Mouse (Mus musculus): ENCODE results near the gene Tssk4. TPM values are rescaled to one million over a fixed set of nuclear protein-coding genes. Genes with fewer than 3 reads are reported as not detected.

The Tssk4 gene
- polyA plus RNA-seq, 1 experiment from 2014 or later, result 1.0 TPM

GRCm38 (mm10) chr14:55644261-55644888, 5.6 kb upstream of the Tssk4 start:
- Histone ChIP-seq H3K9me3 (no peaks in the 10 kb centered on the region), H3K36me3 (peaks cover 35% of the 10 kb centered on the region), H3K9ac (peak overlapping the region; percentile 98), H3K4me1 (peaks cover 23% of the 10 kb centered on the region), H3K4me2 (peak overlapping the region; percentile 71), H3K27me3 (no peaks in the 10 kb centered on the region), H3K4me3 (peak overlapping the region; percentile 98), H3K27ac (peak overlapping the region; percentile 96)
- WGBS, result 27% methylated on average over 17 of the region's 17 CpGs
- ATAC-seq (ENCODE audit: insufficient number of reproducible peaks, low FRiP score, low TSS enrichment, low read depth), result no peak

DNA sequence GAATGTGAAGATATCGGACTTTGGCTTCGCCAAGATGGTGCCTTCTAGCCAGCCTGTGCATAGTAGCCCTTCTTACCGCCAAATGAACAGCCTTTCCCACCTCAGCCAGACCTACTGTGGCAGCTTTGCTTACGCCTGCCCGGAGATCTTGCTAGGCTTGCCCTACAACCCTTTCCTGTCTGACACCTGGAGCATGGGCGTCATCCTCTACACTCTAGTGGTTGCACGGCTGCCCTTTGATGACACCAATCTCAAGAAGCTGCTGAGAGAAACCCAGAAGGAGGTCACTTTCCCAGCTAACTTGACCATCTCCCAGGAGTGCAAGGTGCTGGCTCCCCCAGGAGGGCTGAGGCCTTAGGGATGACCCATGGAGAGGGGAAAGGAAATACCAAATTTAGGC, 1.5 kb downstream of the Tssk4 start:
- H3K9me3 ChIP-seq, result no peaks in the 10 kb centered on the region
- WGBS, result 76% methylated on average over 7 of the region's 7 CpGs

GRCm38 (mm10) chr14:55656935-55657334, 7.0 kb downstream of the Tssk4 start:
- H3K36me3 ChIP-seq, result peaks cover 18% of the 10 kb centered on the region
- H3K4me3 ChIP-seq, result no peak overlapping the region
- no peak for ATAC-seq (ENCODE audit: insufficient number of reproducible peaks, low FRiP score, low TSS enrichment, low read depth)
- no peaks in the 10 kb centered on the region for H3K27me3 ChIP-seq
- H3K27ac ChIP-seq, result no peak overlapping the region
- 85% methylated on average over 3 of the region's 3 CpGs for WGBS
- H3K4me1 ChIP-seq, result peaks cover 16% of the 10 kb centered on the region
- H3K4me2 ChIP-seq, result no peak overlapping the region
- no peaks in the 10 kb centered on the region for H3K9me3 ChIP-seq
- no peak overlapping the region for H3K9ac ChIP-seq

More for the DNA sequence above, 1.5 kb downstream of the Tssk4 start:
- H3K36me3 ChIP-seq, result peaks cover 8% of the 10 kb centered on the region; the same call in 1 of the 2 replicates
- H3K27ac ChIP-seq, result no peak overlapping the region
- H3K9ac ChIP-seq, result no peak overlapping the region
- no peak overlapping the region for H3K4me2 ChIP-seq
- H3K4me1 ChIP-seq, result 0 out of 2 replicates have a peak, but pooled peaks cover 3% of the 10 kb centered on the region
- H3K27me3 ChIP-seq, result no peaks in the 10 kb centered on the region
- no peak for ATAC-seq (ENCODE audit: insufficient number of reproducible peaks, low FRiP score, low TSS enrichment, low read depth)
- H3K4me3 ChIP-seq, result no peak overlapping the region

- H3K9ac ChIP-seq, result no peak overlapping the region
- no peak for ATAC-seq (ENCODE audit: insufficient number of reproducible peaks, low FRiP score, low TSS enrichment, low read depth)
- H3K9me3 ChIP-seq, result no peaks in the 10 kb centered on the region
- no peaks in the 10 kb centered on the region for H3K27me3 ChIP-seq
- H3K4me2 ChIP-seq, result no peak overlapping the region
- H3K36me3 ChIP-seq, result peaks cover 27% of the 10 kb centered on the region
- H3K4me3 ChIP-seq, result no peak overlapping the region
- peaks cover 13% of the 10 kb centered on the region for H3K4me1 ChIP-seq
- no peak overlapping the region for H3K27ac ChIP-seq
- 93% methylated on average over 5 of the region's 5 CpGs for WGBS
Observed at GRCm38 (mm10) chr14:55658011-55658410, 8.0 kb downstream of the Tssk4 start.

DNA sequence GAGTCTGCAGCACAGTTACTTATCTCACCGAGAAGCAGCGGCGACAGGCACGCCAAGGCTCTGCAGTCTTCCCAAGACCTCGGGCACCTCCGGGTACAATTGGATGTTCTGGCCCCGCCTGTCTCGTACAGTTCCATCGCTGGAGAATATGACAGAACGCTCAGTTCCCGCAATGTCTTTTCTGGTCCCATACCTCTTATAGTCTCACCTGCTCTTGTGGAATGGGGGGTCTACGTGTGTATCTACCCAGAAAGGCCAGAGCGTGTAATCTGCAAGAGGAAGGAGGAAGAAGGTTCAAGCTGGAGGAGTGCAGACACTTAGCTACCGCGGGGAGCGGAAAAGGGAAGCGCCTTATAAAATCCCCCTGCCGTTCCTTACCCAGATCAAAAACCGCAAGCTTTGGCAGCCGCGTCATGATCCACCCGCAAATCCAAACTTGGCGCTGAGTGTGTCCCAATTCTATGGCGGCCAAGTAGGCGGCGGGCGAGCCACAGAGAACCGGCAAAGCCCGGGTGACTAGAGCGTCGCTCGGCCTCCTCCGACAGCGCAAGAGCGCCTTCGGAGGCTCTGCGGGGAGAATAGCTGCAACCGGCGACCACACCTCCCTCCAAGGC, 10.1 kb downstream of the Tssk4 start, which contains the start of gene Mdp1:
Mdp1 (minus strand) TSS at position 549 of the 614 bp plus-strand sequence.
- Histone ChIP-seq H3K9ac (peak within 1 kb of the TSS; percentile 76), H3K4me1 (peaks cover 13% of the 10 kb centered on the region), H3K4me3 (peak within 1 kb of the TSS; percentile 71), H3K27me3 (no peaks in the 10 kb centered on the region), H3K36me3 (peaks cover 37% of the 10 kb centered on the region), H3K4me2 (peak within 1 kb of the TSS; percentile 54), H3K9me3 (no peaks in the 10 kb centered on the region), H3K27ac (peak within 1 kb of the TSS; percentile 87)
- under 1% methylated on average over 39 of the region's 39 CpGs for WGBS
- ATAC-seq (ENCODE audit: insufficient number of reproducible peaks, low FRiP score, low TSS enrichment, low read depth), result peak; percentile 89

DNA sequence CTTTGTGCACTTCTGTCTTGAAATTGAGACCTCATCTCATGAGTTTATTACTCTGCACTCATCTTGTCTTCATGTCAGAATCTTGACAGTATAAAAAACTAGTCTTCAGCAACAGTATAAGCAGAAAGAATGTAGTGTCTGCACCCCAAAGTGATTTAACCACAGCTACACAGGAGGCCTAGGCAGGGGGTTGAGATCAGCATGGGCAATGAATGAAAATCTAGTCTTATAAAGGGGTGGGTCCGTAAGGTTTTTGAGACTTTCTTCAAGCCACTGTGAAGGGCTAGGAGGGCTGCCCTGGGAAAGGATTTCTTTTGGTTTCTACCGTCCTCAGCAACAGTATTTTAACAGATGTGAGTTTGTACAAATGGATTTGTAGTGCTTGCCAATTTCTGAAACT, 10.7 kb downstream of the Tssk4 start:
- H3K4me1 ChIP-seq, result peaks cover 13% of the 10 kb centered on the region
- H3K36me3 ChIP-seq, result peaks cover 38% of the 10 kb centered on the region
- H3K9ac ChIP-seq, result no peak overlapping the region
- ATAC-seq (ENCODE audit: insufficient number of reproducible peaks, low FRiP score, low TSS enrichment, low read depth), result no peak
- 30% methylated on average over 2 of the region's 2 CpGs for WGBS
- H3K4me3 ChIP-seq, result peak overlapping the region; percentile 71
- peak overlapping the region; percentile 59 for H3K27ac ChIP-seq
- peak overlapping the region; percentile 54 for H3K4me2 ChIP-seq
- H3K27me3 ChIP-seq, result no peaks in the 10 kb centered on the region
- H3K9me3 ChIP-seq, result no peaks in the 10 kb centered on the region

DNA sequence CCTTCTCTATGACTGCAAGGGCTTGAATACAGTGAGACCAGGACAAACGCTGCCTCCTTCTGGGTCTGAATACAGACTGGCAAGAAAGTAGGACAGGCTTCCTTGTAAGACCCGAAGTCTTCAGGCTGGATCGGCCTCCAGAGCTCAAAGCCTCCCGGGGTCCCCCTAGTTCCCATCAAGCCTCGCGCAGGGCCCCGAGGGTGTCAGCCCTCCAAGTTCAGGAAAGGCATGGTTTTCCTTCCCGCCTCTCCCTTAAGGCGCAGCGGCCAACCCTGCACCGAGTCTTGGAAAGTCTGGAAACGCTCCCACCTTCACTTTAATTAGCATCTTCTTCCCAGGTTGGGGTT, 21.5 kb downstream of the Tssk4 start:
- H3K9me3 ChIP-seq, result no peaks in the 10 kb centered on the region
- H3K9ac ChIP-seq, result peak overlapping the region; percentile 76
- no peak for ATAC-seq (ENCODE audit: insufficient number of reproducible peaks, low FRiP score, low TSS enrichment, low read depth)
- peaks cover 16% of the 10 kb centered on the region for H3K4me1 ChIP-seq
- peak overlapping the region; percentile 83 for H3K4me3 ChIP-seq
- H3K4me2 ChIP-seq, result peak overlapping the region; percentile 74
- H3K36me3 ChIP-seq, result peaks cover 31% of the 10 kb centered on the region
- peak overlapping the region; percentile 95 for H3K27ac ChIP-seq
- H3K27me3 ChIP-seq, result no peaks in the 10 kb centered on the region
- WGBS, result 0% methylated on average over 12 of the region's 12 CpGs

DNA sequence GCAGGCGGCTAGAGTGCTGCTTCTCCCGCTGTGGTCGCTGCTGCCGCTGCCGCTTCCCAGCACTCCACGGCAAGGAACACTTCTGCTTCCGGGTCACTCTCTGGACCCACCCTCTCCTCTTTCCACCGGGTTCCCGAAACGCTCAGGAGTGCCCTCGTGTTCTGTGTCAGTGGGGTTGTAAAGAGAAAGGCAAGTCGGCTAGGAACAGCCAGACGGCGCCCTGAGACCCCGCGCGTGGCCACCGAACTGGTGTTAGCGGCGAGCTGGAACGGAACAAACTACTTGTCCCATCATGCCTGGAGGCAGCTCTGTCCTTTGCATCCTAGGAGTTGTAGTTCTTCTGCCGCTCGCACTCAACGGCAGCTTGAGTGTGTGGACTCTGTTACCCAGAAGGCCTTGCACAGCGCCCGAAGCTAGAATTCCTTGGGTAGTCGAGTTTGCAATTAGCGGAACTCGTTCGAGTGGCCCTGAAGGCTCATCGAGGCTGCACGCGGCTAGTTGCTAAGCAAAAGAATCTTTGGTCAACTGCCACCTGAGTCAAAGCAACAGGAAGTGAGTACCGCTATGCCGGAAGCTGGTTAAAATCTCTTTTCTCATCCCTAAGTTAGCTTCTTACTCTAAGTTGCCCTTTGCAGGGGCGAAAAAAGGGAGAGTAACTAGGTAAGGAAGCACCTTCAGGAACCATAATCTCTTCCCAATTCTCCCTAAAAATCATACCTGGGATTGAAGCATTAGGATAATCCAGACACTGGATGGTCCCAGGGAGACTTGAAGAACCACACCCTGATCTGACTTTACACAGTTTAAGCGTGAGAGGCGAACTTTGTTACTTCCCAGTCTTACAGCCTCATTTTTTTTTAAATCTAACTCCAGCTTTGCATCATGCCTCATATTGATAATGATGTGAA, 22.1 kb downstream of the Tssk4 start, which contains the start of the genes Gmpr2 and Nedd8:
Gmpr2 (plus strand) TSS at position 109 of the 908 bp plus-strand sequence.
Nedd8 (minus strand) TSS at position 292 of the 908 bp plus-strand sequence.
- H3K27me3 ChIP-seq, result no peaks in the 10 kb centered on the region
- peak within 1 kb of the TSS; percentile 83 for H3K4me3 ChIP-seq
- no peaks in the 10 kb centered on the region for H3K9me3 ChIP-seq
- H3K27ac ChIP-seq, result peak within 1 kb of the TSS; percentile 95
- peak; percentile 96 for ATAC-seq (ENCODE audit: insufficient number of reproducible peaks, low FRiP score, low TSS enrichment, low read depth)
- H3K4me1 ChIP-seq, result peaks cover 16% of the 10 kb centered on the region
- peaks cover 32% of the 10 kb centered on the region for H3K36me3 ChIP-seq
- H3K4me2 ChIP-seq, result peak within 1 kb of the TSS; percentile 74
- peak within 1 kb of the TSS; percentile 76 for H3K9ac ChIP-seq
- WGBS, result under 1% methylated on average over 38 of the region's 38 CpGs

GRCm38 (mm10) chr14:55672741-55673060, 22.7 kb downstream of the Tssk4 start:
- no peaks in the 10 kb centered on the region for H3K9me3 ChIP-seq
- H3K9ac ChIP-seq, result peak overlapping the region; percentile 58
- H3K36me3 ChIP-seq, result peaks cover 38% of the 10 kb centered on the region
- H3K27ac ChIP-seq, result 0 out of 2 replicates have a peak overlapping the region, but pooled peaks have one; percentile 95
- no peak for ATAC-seq (ENCODE audit: insufficient number of reproducible peaks, low FRiP score, low TSS enrichment, low read depth)
- no peaks in the 10 kb centered on the region for H3K27me3 ChIP-seq
- WGBS, result 75% methylated on average over 7 of the region's 7 CpGs
- peaks cover 16% of the 10 kb centered on the region for H3K4me1 ChIP-seq
- peak overlapping the region; percentile 83 for H3K4me3 ChIP-seq
- H3K4me2 ChIP-seq, result peak overlapping the region; percentile 74

- peaks cover 60% of the 10 kb centered on the region for H3K36me3 ChIP-seq
- peaks cover 13% of the 10 kb centered on the region for H3K4me1 ChIP-seq
- 82% methylated on average over 4 of the region's 4 CpGs for WGBS
- H3K9me3 ChIP-seq, result no peaks in the 10 kb centered on the region
- ATAC-seq (ENCODE audit: insufficient number of reproducible peaks, low FRiP score, low TSS enrichment, low read depth), result no peak
- no peak overlapping the region for H3K4me2 ChIP-seq
- no peak overlapping the region for H3K27ac ChIP-seq
- H3K4me3 ChIP-seq, result no peak overlapping the region
- H3K9ac ChIP-seq, result no peak overlapping the region
- no peaks in the 10 kb centered on the region for H3K27me3 ChIP-seq
Observed at GRCm38 (mm10) chr14:55677615-55678014, 27.6 kb downstream of the Tssk4 start.

GRCm38 (mm10) chr14:55681160-55682117, 31.5 kb downstream of the Tssk4 start, which contains the start of gene Tinf2:
Gene Tinf2, minus strand, starts transcription at chr14:55681820.
- H3K36me3 ChIP-seq, result peaks cover 42% of the 10 kb centered on the region
- H3K4me1 ChIP-seq, result peaks cover 10% of the 10 kb centered on the region; the same call in 1 of the 2 replicates
- peak within 1 kb of the TSS; percentile 91 for H3K27ac ChIP-seq
- under 1% methylated on average over 66 of the region's 66 CpGs for WGBS
- no peaks in the 10 kb centered on the region for H3K27me3 ChIP-seq
- peak within 1 kb of the TSS; percentile 82 for H3K4me2 ChIP-seq
- no peaks in the 10 kb centered on the region for H3K9me3 ChIP-seq
- peak within 1 kb of the TSS; percentile 71 for H3K4me3 ChIP-seq
- peak; percentile 95 for ATAC-seq (ENCODE audit: insufficient number of reproducible peaks, low FRiP score, low TSS enrichment, low read depth)
- peak within 1 kb of the TSS; percentile 60 for H3K9ac ChIP-seq
